Mouse (Mus musculus) hematopoietic multipotent progenitor cell, adult 10-12 weeks (in vitro differentiated cells): ENCODE measurements around the gene Wfdc10. TPM values are rescaled to one million over a fixed set of nuclear protein-coding genes. Genes with fewer than 3 reads are reported as not detected.

Experiments
- polyA plus RNA-seq: library from polyadenylated mRNA; stranded (reverse); fragments of >175 nt; gene quantifications from 2 replicates; pipeline ENCODE4 v1.2.3, GENCODE M21; 2012; ENCODE audit warnings: low replicate concordance

Wfdc10 gene
- polyA plus RNA-seq, result not detected in 2 replicates

DNA sequence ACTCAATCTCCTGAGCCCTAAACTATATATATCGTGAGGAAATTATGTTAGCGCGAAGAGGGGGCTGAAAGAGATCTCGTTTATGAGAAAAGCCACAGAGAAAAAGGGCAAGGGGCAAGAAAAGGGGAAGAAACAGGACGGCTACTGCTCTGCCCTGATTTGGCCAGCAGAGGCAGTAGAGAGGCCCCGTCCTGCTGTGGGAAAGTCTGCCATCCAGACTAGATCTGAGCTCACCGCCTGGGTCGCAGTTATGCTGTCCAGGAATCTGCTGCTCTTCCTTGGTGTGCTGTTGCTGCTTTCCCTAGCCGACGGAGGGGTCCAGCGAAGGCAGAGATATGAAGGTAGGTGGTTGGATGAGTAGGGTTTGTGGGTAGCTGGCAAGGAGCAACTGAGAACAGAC lies at the start of gene Wfdc10:
Gene Wfdc10 (plus strand): TSS at position 189 of the 400 bp plus-strand sequence.

DNA sequence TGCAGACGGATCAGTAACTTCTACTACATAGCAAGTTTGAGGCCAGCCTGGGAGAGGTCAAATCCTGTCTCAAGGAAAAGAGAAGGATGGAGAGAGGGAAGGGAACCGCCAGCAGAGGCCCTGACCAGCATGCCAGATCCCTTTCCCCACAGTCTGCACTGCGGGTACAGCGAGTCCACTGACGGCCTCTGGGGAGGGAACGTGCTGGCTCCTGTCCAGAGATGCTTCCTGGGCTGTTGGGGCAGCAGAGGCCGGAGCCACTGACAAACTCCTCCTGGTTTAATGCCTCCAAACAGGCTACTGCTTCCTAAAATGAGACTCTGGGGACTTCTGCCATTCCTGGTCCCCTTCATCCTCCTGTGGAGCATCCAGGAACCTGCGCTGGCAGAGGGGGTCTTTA lies 42.4 kb upstream of the Wfdc10 start, which contains the start of the genes Wfdc6b and Wfdc8:
Gene Wfdc6b (plus strand): TSS at position 52 of the 400 bp plus-strand sequence.
Gene Wfdc8 (minus strand): TSS at position 156 of the 400 bp plus-strand sequence.

DNA sequence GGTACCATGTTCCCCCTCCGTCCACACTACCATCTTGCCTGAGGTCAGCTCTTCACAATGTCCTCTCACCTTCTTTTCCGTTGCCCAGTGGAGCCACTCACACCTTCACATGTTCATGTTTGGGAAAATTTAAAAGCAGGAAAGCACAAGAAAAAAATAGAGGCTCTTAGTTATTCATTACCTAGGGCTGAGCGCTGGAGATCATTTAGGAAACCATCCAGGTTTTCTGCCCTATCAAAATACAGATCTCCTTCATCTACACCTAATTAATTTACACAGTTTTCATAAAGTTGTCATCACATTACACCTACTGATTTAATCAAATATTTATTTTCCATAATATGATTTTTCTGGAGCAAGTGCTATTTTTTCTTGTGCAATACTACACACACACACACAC lies 17.1 kb upstream of the Wfdc10 start, which contains the start of gene Wfdc16:
Gene Wfdc16 (minus strand): TSS at position 101 of the 400 bp plus-strand sequence.

DNA sequence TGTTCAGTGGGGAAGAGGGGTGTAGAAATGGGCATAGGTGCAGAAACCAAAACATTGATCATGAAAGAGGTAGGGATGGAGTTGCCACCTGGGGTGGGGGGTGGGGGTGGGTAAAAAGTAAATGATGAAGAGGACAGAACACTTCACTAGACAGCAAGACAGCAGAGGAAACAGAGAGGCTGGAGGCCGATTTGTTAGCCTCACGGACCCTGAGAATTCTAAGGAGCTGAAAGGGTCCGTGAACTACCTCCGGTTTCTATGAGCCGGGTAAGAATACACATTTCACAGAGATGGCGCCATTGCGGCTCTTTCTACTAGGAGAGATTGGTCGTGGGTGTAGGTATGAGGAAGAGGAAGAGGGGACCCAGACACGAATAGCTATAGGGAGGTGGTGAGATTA lies 637 bp downstream of the Wfdc10 start, which contains the start of gene Wfdc9:
Gene Wfdc9 (minus strand): TSS at position 101 of the 400 bp plus-strand sequence.

DNA sequence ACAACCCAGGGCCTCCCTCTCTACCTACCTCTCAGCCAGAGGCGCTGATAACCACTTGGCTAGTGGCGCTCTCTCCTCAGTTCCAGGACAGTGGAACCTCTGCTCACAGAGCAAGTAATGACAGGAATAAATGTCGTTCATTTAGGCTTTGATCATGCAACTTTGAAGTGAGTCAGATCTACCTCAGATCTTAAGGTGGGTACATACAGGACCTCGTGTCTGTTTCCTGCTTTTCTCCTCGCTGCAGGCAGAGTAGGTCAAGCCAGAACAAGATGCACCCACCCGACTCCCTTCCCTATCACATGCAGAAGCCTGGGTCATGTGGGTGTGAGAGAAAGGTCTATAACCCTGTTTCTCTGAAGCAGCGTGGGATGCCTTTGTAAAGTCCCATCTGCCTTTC lies 18.1 kb downstream of the Wfdc10 start, which contains the start of gene Wfdc11:
Gene Wfdc11 (minus strand): TSS at position 101 of the 400 bp plus-strand sequence.

DNA sequence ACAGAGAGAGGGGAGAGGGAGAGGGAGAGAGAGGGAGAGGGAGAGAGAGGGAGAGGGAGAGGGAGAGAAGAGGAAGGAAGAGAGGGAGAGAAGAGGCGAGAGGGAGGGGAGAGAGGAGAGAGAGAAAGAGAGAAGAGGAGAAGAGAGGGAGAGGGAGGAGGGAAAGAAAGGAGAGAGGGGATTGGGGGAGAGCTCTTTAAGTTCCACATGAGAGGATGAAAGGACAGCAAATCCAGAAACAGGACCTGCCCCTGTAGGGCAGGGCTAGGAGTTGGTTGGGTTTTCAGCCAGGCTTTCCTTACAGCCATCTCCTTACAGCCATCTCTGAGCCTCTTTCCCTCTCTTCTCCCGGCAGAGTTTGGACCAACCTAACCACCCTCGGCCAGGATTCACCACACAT lies 29.0 kb downstream of the Wfdc10 start, which contains the start of gene Wfdc13:
Gene Wfdc13 (plus strand): TSS at position 301 of the 400 bp plus-strand sequence.

DNA sequence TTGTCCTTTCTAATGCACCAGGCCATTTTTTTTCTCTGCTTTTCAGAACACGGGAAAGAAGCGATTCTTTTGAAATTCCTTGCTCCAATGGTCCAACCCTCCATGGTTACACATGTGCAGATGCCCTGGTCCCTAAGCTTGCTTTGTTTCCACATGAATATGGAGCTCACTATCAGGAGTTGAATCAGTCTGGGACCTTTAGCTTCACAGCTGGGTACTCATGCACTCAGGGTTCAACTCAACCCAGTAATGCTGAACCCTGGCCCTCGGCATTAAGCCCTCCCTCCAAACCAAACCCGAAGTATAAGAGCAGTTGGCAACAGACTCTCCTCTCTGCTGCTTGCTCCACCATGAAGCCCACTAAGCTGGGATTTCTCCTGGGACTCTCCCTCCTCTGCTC lies 42.4 kb downstream of the Wfdc10 start, which contains the start of gene Spint4:
Gene Spint4 (plus strand): TSS at position 301 of the 400 bp plus-strand sequence.

Other genes with a start within 250 kb of the Wfdc10 start
- gene Sdc4, start 212.2 kb upstream of the Wfdc10 start, polyA plus RNA-seq, result 6.5 and 51.1 TPM in 2 replicates
- gene Sys1, start 199.1 kb upstream of the Wfdc10 start, polyA plus RNA-seq, result 150 and 241 TPM in 2 replicates
- 2.5 and 3.3 TPM in 2 replicates for gene Gm20458, start 195.1 kb upstream of the Wfdc10 start, polyA plus RNA-seq
- gene Trp53tg5, start 182.3 kb upstream of the Wfdc10 start, polyA plus RNA-seq, result not detected in 2 replicates
- gene Dbndd2, start 169.9 kb upstream of the Wfdc10 start, polyA plus RNA-seq, result 27.5 and 44.6 TPM in 2 replicates
- gene Pigt, start 158.5 kb upstream of the Wfdc10 start, polyA plus RNA-seq, result 111 and 192 TPM in 2 replicates
- not detected in 2 replicates for gene Wfdc2, start 93.6 kb upstream of the Wfdc10 start, polyA plus RNA-seq
- not detected in 2 replicates for gene Spint3, start 82.6 kb upstream of the Wfdc10 start, polyA plus RNA-seq
- gene Wfdc6a, start 70.6 kb upstream of the Wfdc10 start, polyA plus RNA-seq, result not detected in 2 replicates
- not detected in 2 replicates for gene Eppin, start 62.5 kb upstream of the Wfdc10 start, polyA plus RNA-seq
- gene Wfdc6b, start 42.5 kb upstream of the Wfdc10 start, polyA plus RNA-seq, result not detected in 2 replicates
- 0.04 TPM in 1 of 2 replicates, not detected in the other for gene Wfdc8, start 42.4 kb upstream of the Wfdc10 start, polyA plus RNA-seq
- gene Wfdc16, start 17.2 kb upstream of the Wfdc10 start, polyA plus RNA-seq, result not detected in 2 replicates
- not detected in 2 replicates for gene Wfdc9, start 537 bp downstream of the Wfdc10 start, polyA plus RNA-seq
- not detected in 2 replicates for gene Wfdc11, start 18.0 kb downstream of the Wfdc10 start, polyA plus RNA-seq
- gene Wfdc13, start 29.1 kb downstream of the Wfdc10 start, polyA plus RNA-seq, result not detected in 2 replicates
- not detected in 2 replicates for gene Spint4, start 42.5 kb downstream of the Wfdc10 start, polyA plus RNA-seq
- not detected in 2 replicates for gene Spint5, start 59.3 kb downstream of the Wfdc10 start, polyA plus RNA-seq
- gene Wfdc3, start 89.9 kb downstream of the Wfdc10 start, polyA plus RNA-seq, result not detected in 2 replicates
- gene Dnttip1, start 89.9 kb downstream of the Wfdc10 start, polyA plus RNA-seq, result 50.1 and 129 TPM in 2 replicates
- 21.9 and 41.7 TPM in 2 replicates for gene Ube2c, start 113.9 kb downstream of the Wfdc10 start, polyA plus RNA-seq
- 0.18 TPM in 1 of 2 replicates, not detected in the other for gene Tnnc2, start 123.9 kb downstream of the Wfdc10 start, polyA plus RNA-seq
- gene Snx21, start 129.8 kb downstream of the Wfdc10 start, polyA plus RNA-seq, result 6.8 and 12.4 TPM in 2 replicates
- 16.4 and 60.9 TPM in 2 replicates for gene Acot8, start 148.8 kb downstream of the Wfdc10 start, polyA plus RNA-seq
- 1.6 and 1.9 TPM in 2 replicates for gene Zswim3, start 149.1 kb downstream of the Wfdc10 start, polyA plus RNA-seq
- 23.3 and 24.2 TPM in 2 replicates for gene Zswim1, start 166.6 kb downstream of the Wfdc10 start, polyA plus RNA-seq
- gene Spata25, start 172.5 kb downstream of the Wfdc10 start, polyA plus RNA-seq, result 0.93 TPM in 1 of 2 replicates, not detected in the other
- gene Ctsa, start 176.8 kb downstream of the Wfdc10 start, polyA plus RNA-seq, result 86.1 and 549 TPM in 2 replicates
- 11.3 and 15.6 TPM in 2 replicates for gene Neurl2, start 177.4 kb downstream of the Wfdc10 start, polyA plus RNA-seq
- 47.5 and 54.7 TPM in 2 replicates for gene Pltp, start 201.7 kb downstream of the Wfdc10 start, polyA plus RNA-seq
- gene Pcif1, start 223.3 kb downstream of the Wfdc10 start, polyA plus RNA-seq, result 102 and 104 TPM in 2 replicates